Mouse (Mus musculus) brain, embryonic 14.5 days (tissue): ENCODE data around the gene Notch1.

Experiments
- CTCF ChIP-seq: fragments of 200-500 bp; IDR thresholded peaks from 2 replicates; pipeline ENCODE4 v1.5.1; 2012; ENCODE audit warnings: inconsistent platforms, mild to moderate bottlenecking, moderate library complexity, borderline replicate concordance; ENCODE audit not compliant: insufficient read depth, insufficient read length; ENCODE audit errors: extremely low read depth
- POLR2A ChIP-seq: fragments of 200-500 bp; IDR thresholded peaks from 2 replicates; pipeline ENCODE4 v1.6.1; 2012; ENCODE audit warnings: mild to moderate bottlenecking, inconsistent platforms, borderline replicate concordance; ENCODE audit not compliant: poor library complexity, insufficient read depth, insufficient read length, severe bottlenecking; ENCODE audit errors: extremely low read depth

GRCm38 (mm10) chr2:26444946-26445665 lies 71.4 kb downstream of the Notch1 start, which contains the start of gene Sec16a:
- TF ChIP-seq CTCF (no peak), POLR2A (peak; percentile 66; the same call in 1 of the 2 replicates)
